Mouse (Mus musculus) forebrain, embryonic 15.5 days (tissue): ENCODE data around the gene Selenop. TPM values are rescaled to one million over a fixed set of nuclear protein-coding genes. Genes with fewer than 3 reads are reported as not detected.

Source experiments
- ATAC-seq: fragments of 200-750 bp; cut with Nextera tagmentation; replicated peaks from 2 replicates; pipeline ENCODE4 v1.8.0; 2017; ENCODE audit warnings: mild to moderate bottlenecking, moderate TSS enrichment, moderate library complexity
- H3K27ac ChIP-seq: fragments of 300-500 bp; sonication (generic); replicated peaks from 2 replicates; pipeline ENCODE4 v1.5.1; 2015; ENCODE audit warnings: mild to moderate bottlenecking, inconsistent platforms
- H3K27me3 ChIP-seq: fragments of 300-500 bp; sonication (generic); 2 replicates; pipeline ENCODE4 v1.6.1; 2015; ENCODE audit warnings: inconsistent platforms
- H3K36me3 ChIP-seq: fragments of 300-500 bp; sonication (generic); 2 replicates; pipeline ENCODE4 v1.6.1; 2015; ENCODE audit warnings: mild to moderate bottlenecking, inconsistent platforms
- H3K4me1 ChIP-seq: fragments of 300-500 bp; sonication (generic); 2 replicates; pipeline ENCODE4 v1.6.1; 2015; ENCODE audit warnings: inconsistent platforms
- H3K4me2 ChIP-seq: fragments of 300-500 bp; sonication (generic); replicated peaks from 2 replicates; pipeline ENCODE4 v1.6.1; 2015; ENCODE audit warnings: mild to moderate bottlenecking, inconsistent platforms
- H3K4me3 ChIP-seq: fragments of 300-500 bp; sonication (generic); 2 replicates; pipeline ENCODE4 v1.5.1; 2015; ENCODE audit warnings: mild to moderate bottlenecking, inconsistent platforms
- H3K9ac ChIP-seq: fragments of 300-500 bp; sonication (generic); replicated peaks from 2 replicates; pipeline ENCODE4 v1.6.1; 2015; ENCODE audit warnings: mild to moderate bottlenecking, inconsistent platforms
- H3K9me3 ChIP-seq: fragments of 300-500 bp; sonication (generic); 2 replicates; pipeline ENCODE4 v1.6.1; 2016; ENCODE audit warnings: inconsistent platforms
- WGBS: fragments of 180-500 bp; shearing (Covaris S2); methylation state at CpG from one replicate; pipeline ENCODE4 v1.1.7; 2015; ENCODE audit warnings: mixed read lengths; 5-methylcytosine and 5-hydroxymethylcytosine counted together
- polyA plus RNA-seq: library from polyadenylated mRNA; unstranded; fragments of >200 nt; fragmentation: Nextera tagmentation; extraction: Ambion mirVana; gene quantifications from 2 replicates; pipeline ENCODE4 v1.2.1, GENCODE M21; 2015

Selenop gene
- polyA plus RNA-seq, 1 experiment from 2014 or later = 70.5 TPM

DNA sequence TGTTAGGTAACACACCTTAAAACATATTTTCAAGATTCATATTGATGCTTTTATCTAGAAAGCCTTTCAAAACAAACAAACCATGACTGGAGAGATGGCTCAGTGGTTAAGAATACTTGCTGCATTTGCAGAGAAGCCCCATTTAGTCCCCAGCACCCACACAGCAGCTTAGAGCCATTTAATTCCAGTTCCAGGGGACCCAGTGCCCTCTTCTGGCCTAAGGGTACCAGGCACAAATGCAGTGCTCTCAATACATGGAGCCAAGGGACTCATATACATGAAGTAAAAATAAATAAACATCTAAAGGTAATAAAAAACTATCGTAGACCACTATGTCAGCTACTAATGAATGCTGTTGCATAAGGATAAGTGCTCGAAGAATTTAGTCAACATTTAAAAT lies 9.0 kb downstream of the Selenop start:
- Histone ChIP-seq H3K27ac (no peak overlapping the region), H3K4me2 (no peak overlapping the region), H3K27me3 (no peaks in the 10 kb centered on the region), H3K9me3 (no peaks in the 10 kb centered on the region), H3K9ac (no peak overlapping the region), H3K4me3 (no peak overlapping the region), H3K36me3 (no peaks in the 10 kb centered on the region), H3K4me1 (no peaks in the 10 kb centered on the region)
- no peak for ATAC-seq
- WGBS = 92% methylated on average over 2 of the region's 2 CpGs

DNA sequence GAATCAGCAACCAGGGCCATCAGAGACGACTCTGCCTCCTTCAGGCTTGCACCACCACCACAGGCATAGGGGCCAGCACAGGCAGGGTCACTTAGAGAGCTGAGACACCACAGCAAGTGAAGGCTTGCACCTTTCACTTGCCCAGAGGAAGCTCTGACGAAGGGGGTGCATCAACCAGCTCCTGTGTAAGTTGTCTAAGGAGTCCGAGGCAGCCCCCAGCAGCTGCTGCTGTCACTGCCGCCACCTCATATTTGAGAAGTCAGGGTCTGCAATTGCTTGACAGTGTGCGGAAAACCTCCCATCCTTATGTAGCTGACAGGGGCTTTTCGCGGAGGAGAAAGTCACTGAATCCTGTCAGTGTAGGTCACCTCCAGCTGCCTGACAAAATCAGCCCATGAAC lies 10.9 kb downstream of the Selenop start:
- Histone ChIP-seq H3K27ac (no peak overlapping the region), H3K4me2 (no peak overlapping the region), H3K36me3 (no peaks in the 10 kb centered on the region), H3K27me3 (no peaks in the 10 kb centered on the region), H3K4me1 (no peaks in the 10 kb centered on the region), H3K4me3 (no peak overlapping the region), H3K9ac (no peak overlapping the region), H3K9me3 (no peaks in the 10 kb centered on the region)
- no peak for ATAC-seq
- WGBS = 88% methylated on average over 7 of the region's 7 CpGs

DNA sequence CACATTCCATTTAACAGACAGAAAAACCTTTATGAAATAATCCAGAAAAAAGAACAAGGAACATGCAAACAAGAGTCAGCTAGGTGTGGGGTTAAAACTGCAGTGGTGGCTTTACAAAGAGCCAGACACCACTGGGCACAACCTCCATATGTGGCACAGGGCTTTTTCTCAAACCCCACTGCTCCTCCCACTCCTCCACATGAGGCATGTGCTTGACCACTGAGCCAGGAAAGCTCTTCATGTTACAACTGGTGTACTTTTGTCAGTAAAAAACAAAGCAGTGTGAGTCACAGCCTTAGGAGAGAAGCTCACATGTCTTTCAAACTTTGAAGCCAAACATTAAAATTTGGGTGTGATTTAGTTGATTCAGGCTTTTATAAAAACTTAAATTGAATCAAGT lies 12.9 kb downstream of the Selenop start:
- Histone ChIP-seq H3K4me3 (no peak overlapping the region), H3K4me2 (no peak overlapping the region), H3K27ac (no peak overlapping the region), H3K9me3 (no peaks in the 10 kb centered on the region), H3K36me3 (no peaks in the 10 kb centered on the region), H3K9ac (no peak overlapping the region), H3K4me1 (no peaks in the 10 kb centered on the region), H3K27me3 (no peaks in the 10 kb centered on the region)
- no peak for ATAC-seq

DNA sequence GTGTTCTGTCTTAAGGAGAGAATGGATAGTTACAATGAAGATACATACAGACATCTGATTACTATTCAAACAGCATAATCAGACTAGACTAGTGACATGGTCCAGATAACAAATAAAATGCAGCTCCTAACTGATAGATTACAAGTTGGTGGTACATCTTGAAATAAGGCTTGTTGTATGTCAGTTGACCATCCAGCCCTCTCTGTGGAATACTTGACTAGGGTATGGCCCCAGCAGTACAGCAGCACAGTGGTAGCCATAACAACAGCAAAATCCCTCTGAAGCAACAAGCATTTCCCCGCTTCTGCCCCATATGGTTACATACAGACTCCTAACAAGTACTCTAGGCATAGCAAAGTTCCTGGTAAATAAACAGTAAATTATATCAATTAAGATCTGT lies 13.4 kb downstream of the Selenop start:
- Histone ChIP-seq H3K9me3 (no peaks in the 10 kb centered on the region), H3K36me3 (no peaks in the 10 kb centered on the region), H3K9ac (no peak overlapping the region), H3K4me3 (no peak overlapping the region), H3K27me3 (no peaks in the 10 kb centered on the region), H3K4me2 (no peak overlapping the region), H3K4me1 (no peaks in the 10 kb centered on the region), H3K27ac (no peak overlapping the region)
- WGBS = 73% methylated on average over 1 of the region's 1 CpGs
- ATAC-seq = no peak

DNA sequence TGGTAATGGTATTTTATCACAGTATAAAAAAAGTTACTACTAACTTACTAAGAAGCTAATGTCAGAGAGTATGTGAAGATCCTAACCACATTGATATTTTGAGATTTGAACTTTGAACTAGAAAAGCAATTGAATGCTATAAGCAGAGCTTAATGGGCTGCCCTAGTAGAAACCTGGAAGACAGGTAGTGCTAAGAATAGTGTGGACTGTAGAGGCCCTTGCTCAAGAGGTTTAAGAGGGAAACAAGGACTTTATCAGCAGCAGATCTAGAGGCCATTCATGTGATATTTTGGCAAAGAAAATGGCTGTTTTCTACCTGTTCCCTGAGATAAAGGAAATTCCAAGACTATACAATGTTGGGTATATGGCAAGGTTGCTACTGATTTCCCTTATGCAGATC lies 17.7 kb downstream of the Selenop start:
- no peak for ATAC-seq

DNA sequence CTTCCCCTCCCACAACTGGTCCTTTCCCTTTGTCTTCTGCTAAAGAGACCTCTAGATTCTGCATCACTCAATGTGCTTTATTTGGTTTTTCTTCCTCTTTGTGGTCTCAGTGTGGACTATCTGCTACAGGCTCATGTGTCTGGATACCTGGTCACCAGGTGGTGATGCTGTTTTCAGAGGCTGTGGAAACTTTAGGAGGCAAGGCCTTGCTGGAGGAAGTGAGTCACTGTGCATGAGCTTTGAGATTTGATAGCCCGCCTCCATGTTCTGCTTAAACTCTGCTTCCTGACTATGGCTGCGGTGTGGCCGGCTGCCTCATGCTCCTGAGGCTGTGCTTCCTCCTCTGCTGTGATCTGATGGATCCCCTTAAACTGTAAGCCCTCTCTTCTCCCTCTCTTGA lies 22.1 kb downstream of the Selenop start:
- Histone ChIP-seq H3K36me3 (no peaks in the 10 kb centered on the region), H3K4me2 (no peak overlapping the region), H3K27ac (no peak overlapping the region), H3K27me3 (no peaks in the 10 kb centered on the region), H3K9me3 (no peaks in the 10 kb centered on the region), H3K9ac (no peak overlapping the region), H3K4me3 (no peak overlapping the region), H3K4me1 (no peaks in the 10 kb centered on the region)
- WGBS = 84% methylated on average over 3 of the region's 3 CpGs
- no peak for ATAC-seq

More for the DNA sequence above, 17.7 kb downstream of the Selenop start:
- H3K9ac ChIP-seq = no peak overlapping the region
- no peak overlapping the region for H3K27ac ChIP-seq
- H3K4me1 ChIP-seq = no peaks in the 10 kb centered on the region
- H3K4me3 ChIP-seq = no peak overlapping the region
- no peaks in the 10 kb centered on the region for H3K36me3 ChIP-seq
- no peak overlapping the region for H3K4me2 ChIP-seq
- no peaks in the 10 kb centered on the region for H3K9me3 ChIP-seq
- H3K27me3 ChIP-seq = no peaks in the 10 kb centered on the region

DNA sequence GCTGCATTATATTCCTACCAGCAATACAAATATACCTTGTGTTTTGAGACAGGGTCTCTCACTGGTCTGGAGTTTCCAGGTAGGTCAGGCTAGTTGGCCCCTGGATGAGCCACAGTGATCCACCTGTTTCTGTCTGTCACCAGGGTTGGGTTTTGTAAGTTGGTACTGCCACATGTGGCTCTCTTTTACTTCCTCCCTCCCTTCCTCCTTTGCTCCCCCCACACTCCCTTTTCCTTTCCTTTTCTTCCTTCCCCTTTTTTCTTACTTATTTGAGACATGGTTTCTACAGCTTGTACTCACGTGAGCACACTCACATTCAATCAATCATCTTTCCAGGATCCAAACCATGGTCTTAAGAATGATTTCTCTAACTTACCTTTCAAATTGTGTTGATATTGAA lies 25.1 kb downstream of the Selenop start:
- 74% methylated on average over 1 of the region's 1 CpGs for WGBS
- H3K9ac ChIP-seq = no peak overlapping the region
- H3K27me3 ChIP-seq = no peaks in the 10 kb centered on the region
- H3K27ac ChIP-seq = no peak overlapping the region
- no peaks in the 10 kb centered on the region for H3K36me3 ChIP-seq
- H3K4me1 ChIP-seq = no peaks in the 10 kb centered on the region
- no peaks in the 10 kb centered on the region for H3K9me3 ChIP-seq
- no peak overlapping the region for H3K4me2 ChIP-seq
- ATAC-seq = no peak
- H3K4me3 ChIP-seq = no peak overlapping the region

DNA sequence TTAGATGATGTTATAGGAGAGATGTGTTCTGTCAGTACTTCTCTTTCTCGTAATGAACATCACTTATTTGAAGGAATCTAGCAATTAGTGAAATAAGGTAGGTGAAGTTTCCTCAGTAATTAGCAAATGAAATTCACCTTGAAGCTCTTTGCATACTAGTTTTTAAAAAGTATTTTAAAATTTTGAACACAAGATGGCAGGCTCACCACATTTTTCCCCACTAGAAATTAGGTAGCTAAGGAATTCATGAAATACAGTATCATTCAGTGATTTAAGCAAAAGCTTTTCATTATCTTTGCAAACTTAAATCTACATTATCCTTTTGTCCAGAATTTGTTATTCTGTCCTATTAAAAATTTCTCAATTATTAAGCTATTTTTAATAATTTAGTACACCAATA lies 27.6 kb downstream of the Selenop start:
- H3K36me3 ChIP-seq = no peaks in the 10 kb centered on the region
- no peak overlapping the region for H3K9ac ChIP-seq
- no peak overlapping the region for H3K27ac ChIP-seq
- H3K9me3 ChIP-seq = no peaks in the 10 kb centered on the region
- no peak overlapping the region for H3K4me3 ChIP-seq
- no peak overlapping the region for H3K4me2 ChIP-seq
- H3K4me1 ChIP-seq = no peaks in the 10 kb centered on the region
- 79% methylated on average over 1 of the region's 1 CpGs for WGBS
- no peaks in the 10 kb centered on the region for H3K27me3 ChIP-seq
- no peak for ATAC-seq

DNA sequence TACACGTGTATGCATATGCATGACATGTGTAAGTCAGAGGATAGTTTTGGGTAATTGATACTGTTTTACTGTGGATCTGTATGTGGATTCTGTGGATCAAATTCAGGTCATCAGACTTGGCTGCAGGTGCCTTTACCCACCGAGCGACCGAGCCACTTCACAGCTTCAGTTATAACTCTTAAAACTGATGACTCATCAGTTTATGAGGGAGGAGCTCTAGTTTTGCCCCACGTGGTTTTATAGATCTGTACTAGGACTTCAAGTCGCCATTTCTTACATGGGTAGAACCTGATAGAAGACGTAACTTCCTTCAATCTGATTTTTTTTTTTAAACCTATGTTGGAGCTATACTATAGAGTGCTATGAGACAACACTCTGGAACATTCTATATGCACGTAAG lies 29.3 kb downstream of the Selenop start:
- Histone ChIP-seq H3K4me1 (no peaks in the 10 kb centered on the region), H3K27ac (no peak overlapping the region), H3K9me3 (no peaks in the 10 kb centered on the region), H3K4me2 (no peak overlapping the region), H3K9ac (no peak overlapping the region), H3K4me3 (no peak overlapping the region), H3K27me3 (no peaks in the 10 kb centered on the region), H3K36me3 (no peaks in the 10 kb centered on the region)
- ATAC-seq = no peak
- WGBS = 87% methylated on average over 8 of the region's 8 CpGs

DNA sequence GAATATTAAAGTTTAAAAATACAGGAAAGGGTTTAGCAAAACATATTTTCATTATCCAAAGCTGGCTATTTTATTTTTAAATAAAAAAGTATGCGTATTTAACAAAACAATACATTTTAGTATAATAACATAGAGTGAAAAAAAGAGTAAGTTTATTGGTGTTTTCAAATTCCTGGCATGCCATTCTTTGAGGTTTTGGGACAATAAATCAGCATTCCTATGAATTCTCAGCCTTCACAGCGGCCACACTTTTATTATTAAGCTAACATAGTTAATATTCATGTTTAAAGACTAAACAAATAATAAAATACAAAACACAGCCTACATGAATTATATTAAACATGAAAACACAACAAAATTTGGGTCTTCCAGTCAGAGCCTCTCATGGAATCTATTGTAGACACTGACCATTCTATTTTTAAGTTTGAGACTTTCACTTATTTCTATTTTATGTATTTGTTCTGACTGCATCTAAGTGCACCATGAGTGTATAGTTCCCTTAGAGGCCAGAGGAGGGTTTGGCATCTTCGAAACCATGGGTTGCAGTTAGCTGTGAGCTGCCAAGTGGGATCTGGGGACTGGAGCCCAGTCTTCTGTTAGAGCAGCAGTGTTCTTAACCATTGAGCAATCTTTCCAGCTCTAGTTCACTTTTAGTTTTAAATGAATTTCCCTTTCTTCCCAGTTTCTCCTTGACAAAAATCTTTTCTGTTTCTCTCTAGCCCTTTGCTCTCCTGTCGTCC lies 32.2 kb downstream of the Selenop start:
- H3K4me3 ChIP-seq = no peak overlapping the region
- no peak overlapping the region for H3K9ac ChIP-seq
- 85% methylated on average over 4 of the region's 4 CpGs for WGBS
- no peak overlapping the region for H3K4me2 ChIP-seq
- H3K9me3 ChIP-seq = no peaks in the 10 kb centered on the region
- H3K27me3 ChIP-seq = no peaks in the 10 kb centered on the region
- ATAC-seq = no peak
- H3K4me1 ChIP-seq = no peaks in the 10 kb centered on the region
- no peak overlapping the region for H3K27ac ChIP-seq
- no peaks in the 10 kb centered on the region for H3K36me3 ChIP-seq

DNA sequence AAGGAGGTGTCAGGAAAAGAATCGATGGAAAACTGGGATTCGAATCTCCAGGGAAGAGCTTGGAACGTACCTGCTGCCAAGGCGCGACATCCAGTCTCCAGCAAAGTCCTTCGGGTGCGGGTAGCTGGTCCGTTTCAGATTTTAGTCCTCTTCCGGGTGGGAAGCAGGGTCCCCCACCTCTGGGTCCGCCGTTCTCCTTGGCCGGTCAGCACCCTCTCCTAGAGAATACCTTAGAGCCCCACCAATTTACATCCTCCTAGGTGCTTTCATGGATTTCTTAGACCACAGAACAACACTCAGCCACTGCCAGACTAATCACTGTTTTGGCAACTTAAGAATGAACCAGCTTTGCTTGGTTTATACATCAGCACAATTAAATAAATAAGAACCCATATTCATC lies 35.1 kb downstream of the Selenop start, which contains the start of gene Ccdc152:
Gene Ccdc152, minus strand, starts transcription at position 101 of the 400 bp plus-strand sequence.
- Histone ChIP-seq H3K36me3 (no peaks in the 10 kb centered on the region), H3K27me3 (no peaks in the 10 kb centered on the region), H3K9me3 (no peaks in the 10 kb centered on the region), H3K4me2 (no peak within 1 kb of the TSS), H3K4me3 (no peak within 1 kb of the TSS), H3K9ac (no peak within 1 kb of the TSS), H3K27ac (no peak within 1 kb of the TSS), H3K4me1 (no peaks in the 10 kb centered on the region)
- 92% methylated on average over 12 of the region's 12 CpGs for WGBS
- no peak for ATAC-seq

DNA sequence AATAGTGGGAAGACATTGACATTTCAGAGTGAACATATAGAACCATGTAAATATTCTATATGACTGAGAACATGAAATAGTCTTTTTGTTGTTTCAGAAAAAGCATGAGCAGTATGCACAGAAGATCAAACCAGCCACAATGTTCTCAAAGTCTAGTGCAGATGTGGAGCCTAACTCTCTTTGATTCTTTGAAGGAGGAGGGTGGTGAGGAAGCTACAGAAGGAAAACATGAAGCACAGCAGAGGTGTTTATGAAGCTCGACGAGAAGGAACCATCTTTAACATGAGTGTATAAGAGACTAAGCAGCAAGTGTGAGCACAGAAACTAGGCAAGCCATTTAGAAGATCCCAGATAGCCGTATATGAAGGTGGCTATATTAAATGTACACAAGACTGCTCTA lies 41.5 kb downstream of the Selenop start:
- no peak for ATAC-seq
- H3K4me3 ChIP-seq = no peak overlapping the region
- H3K36me3 ChIP-seq = no peaks in the 10 kb centered on the region
- 87% methylated on average over 3 of the region's 3 CpGs for WGBS
- no peak overlapping the region for H3K9ac ChIP-seq
- H3K4me1 ChIP-seq = no peaks in the 10 kb centered on the region
- H3K9me3 ChIP-seq = no peaks in the 10 kb centered on the region
- H3K27me3 ChIP-seq = no peaks in the 10 kb centered on the region
- no peak overlapping the region for H3K27ac ChIP-seq
- no peak overlapping the region for H3K4me2 ChIP-seq

DNA sequence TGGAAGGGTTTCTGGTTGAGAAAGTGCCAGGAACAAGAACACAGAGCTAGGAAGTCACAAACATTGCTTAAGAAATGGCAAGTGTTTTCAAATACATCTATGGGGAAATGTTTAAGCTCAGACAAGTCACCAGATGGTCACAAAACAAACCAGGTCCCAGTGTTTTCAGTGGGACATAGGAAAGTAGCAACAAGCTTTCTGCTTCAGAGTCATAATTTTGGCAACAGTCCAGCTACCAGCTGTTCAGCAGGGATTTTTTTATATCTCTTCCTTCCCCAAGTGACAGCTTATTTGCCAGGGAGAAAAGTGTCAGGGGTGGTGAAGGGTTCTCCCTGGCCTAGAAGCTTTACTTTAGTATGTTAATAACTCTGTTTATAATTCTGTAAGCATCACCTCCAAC lies 44.6 kb downstream of the Selenop start:
- Histone ChIP-seq H3K4me3 (no peak overlapping the region), H3K4me2 (no peak overlapping the region), H3K4me1 (no peaks in the 10 kb centered on the region), H3K27me3 (no peaks in the 10 kb centered on the region), H3K27ac (no peak overlapping the region), H3K9ac (no peak overlapping the region), H3K9me3 (no peaks in the 10 kb centered on the region), H3K36me3 (no peaks in the 10 kb centered on the region)
- no peak for ATAC-seq
